Mouse (Mus musculus) cerebellum, adult 11-12 months (tissue): Measurements from ENCODE around the gene Top2a.

Experiments used
- DNase-seq: peaks from one replicate; pipeline ENCODE4 v3.0.0; 2022

The Top2a gene

DNA sequence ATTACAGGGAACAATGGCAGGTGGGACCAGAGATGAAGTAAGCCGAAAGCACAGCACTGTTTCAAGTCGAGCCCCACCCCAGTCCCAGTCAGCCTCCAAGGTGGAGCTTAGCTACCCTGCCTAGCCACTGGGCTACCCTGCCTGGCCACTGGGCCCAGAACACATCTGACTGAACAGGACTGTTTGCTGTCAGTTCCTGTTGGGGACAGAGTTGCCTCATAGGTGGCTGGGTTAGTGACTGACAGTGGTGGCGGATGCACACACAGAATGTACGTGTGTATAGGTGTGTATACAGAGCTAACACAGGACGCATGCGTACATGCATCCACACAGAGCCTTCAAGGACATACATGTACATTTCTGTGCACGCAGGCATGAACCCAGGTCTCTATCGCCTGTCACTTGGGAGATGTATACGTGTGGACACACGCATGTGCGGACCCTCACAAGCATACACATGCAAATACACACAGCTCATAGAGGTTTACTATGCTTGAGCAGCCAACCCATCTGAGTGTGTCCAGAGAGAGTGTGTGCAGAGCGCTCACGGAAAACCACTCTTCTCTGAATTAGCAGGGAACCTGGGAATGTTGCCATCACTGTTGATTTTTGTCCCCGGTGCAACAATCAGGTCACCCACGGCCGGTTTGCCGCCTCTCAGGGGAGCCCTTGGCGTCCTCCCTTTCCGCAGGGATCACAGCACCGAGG lies 42.5 kb downstream of the Top2a start:
- peak; percentile 35 for DNase-seq

GRCm38 (mm10) chr11:98979356-98979755 lies 44.6 kb downstream of the Top2a start:
- DNase-seq, result no peak

- DNase-seq, result no peak
These were observed 45.4 kb downstream of the Top2a start for GRCm38 (mm10) chr11:98978526-98979148.

DNA sequence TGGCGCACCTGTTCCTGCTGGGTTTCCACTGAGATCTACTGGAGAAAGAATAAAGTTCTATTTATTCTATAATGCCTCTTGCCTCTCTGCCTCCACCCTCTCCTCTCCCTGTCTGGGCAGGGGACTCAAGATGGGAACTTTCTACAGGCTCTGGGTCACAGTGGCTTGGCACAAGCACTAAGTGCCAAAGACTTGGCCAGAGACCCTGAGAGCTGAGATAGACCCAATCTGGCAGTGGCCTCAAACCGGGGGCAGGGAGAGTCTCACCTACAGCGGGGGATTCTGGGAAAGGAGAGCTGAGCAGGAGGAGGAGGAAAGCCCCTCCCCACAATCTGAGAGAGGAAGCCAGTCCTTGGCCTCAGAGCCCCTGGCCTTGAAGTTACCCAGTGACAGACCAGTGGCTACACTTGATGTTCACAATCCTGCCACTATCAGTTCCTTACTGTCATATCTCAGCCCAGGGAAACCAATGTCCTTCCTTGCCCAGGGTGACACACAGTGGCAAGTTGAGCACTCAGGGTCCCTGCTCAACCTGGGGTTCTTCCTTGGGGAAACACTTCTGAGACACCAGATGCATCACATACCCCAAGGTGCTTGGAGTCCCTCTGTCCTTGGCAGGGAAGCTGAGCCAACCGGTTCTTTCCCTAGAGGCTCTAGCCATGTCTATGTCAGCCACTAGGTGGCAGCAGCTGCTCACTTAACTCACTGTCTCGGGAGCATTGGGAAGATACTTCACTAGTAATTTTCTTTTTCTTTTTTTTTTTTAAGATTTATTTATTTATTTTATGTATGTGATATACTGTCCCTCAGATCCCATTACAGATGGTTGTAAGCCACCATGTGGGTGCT lies 48.9 kb downstream of the Top2a start:
- DNase-seq, result peak; percentile 76

DNA sequence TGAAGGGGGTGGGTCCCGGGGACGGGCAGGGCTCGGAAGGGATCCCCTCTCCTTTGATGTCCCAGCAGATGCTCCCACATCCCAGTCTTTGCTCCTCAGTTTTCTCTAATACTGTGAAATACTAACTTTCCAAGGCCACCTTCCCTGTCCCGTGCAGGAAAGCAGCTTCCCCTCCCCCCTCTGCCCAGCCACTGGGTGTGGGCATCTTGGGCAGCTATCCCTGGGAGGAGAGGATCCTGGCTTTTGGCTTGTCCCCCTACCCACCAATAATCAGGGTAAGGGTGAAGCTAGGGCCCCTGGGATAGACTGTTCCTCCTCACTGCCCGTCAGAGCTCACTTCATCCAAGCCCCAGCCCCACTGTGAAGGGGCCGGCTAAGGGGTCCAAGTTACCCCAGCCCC lies 49.8 kb downstream of the Top2a start:
- DNase-seq, result no peak

- peak; percentile 53 for DNase-seq
These were observed 50.4 kb downstream of the Top2a start for GRCm38 (mm10) chr11:98973584-98973983.

GRCm38 (mm10) chr11:98972801-98973360 lies 51.1 kb downstream of the Top2a start:
- peak; percentile 36 for DNase-seq

GRCm38 (mm10) chr11:98972215-98972614 lies 51.8 kb downstream of the Top2a start:
- DNase-seq, result peak; percentile 83

- DNase-seq, result peak; percentile 78
These were observed 52.5 kb downstream of the Top2a start for GRCm38 (mm10) chr11:98971316-98972031.

- peak; percentile 44 for DNase-seq
These were observed 53.6 kb downstream of the Top2a start for GRCm38 (mm10) chr11:98970191-98970925.

DNA sequence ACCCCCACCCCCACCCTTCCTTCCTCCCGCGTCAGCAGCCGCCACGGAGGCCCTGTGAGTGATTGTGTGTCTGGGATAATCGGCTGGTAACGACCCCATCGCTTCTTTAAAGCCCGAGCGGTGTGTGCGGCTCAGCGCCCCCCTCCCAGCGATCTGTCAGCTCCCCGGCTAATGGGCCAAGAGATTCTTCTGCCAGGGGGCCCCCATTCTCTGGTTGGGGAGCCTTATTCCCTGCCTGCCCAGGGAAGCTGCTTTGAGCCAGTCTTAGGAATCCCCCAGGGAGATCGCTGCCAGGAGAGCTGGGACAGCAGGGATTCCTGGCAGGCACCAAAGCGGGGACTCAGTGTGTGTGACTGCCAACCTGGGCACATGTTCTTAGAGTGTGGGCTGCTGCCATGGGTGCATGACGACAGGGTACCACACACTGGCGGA lies 54.5 kb downstream of the Top2a start:
- DNase-seq, result peak; percentile 54

GRCm38 (mm10) chr11:98968716-98969495 lies 55.1 kb downstream of the Top2a start:
- no peak for DNase-seq

DNA sequence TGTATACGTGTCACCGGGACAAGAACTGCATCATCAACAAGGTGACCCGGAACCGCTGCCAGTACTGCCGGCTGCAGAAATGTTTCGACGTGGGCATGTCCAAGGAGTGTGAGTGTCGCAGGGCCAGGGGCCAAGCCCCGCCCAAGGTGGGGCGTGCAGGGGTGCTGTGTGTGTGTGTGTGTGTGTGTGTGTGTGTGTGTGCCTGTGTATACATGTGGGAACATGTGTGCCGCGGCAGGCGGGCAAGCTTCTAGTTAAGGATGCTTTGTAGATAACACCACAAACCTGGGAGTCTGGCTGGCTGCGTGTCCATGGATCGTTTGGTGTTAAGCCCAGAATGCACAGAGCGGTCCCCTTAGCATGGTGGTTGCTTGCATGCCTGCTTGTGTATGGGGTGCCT lies 55.9 kb downstream of the Top2a start:
- peak; percentile 50 for DNase-seq

- DNase-seq, result peak; percentile 85
These were observed 57.4 kb downstream of the Top2a start for GRCm38 (mm10) chr11:98966499-98967141.

- DNase-seq, result peak; percentile 49
These were observed 58.4 kb downstream of the Top2a start for GRCm38 (mm10) chr11:98965416-98966077.

DNA sequence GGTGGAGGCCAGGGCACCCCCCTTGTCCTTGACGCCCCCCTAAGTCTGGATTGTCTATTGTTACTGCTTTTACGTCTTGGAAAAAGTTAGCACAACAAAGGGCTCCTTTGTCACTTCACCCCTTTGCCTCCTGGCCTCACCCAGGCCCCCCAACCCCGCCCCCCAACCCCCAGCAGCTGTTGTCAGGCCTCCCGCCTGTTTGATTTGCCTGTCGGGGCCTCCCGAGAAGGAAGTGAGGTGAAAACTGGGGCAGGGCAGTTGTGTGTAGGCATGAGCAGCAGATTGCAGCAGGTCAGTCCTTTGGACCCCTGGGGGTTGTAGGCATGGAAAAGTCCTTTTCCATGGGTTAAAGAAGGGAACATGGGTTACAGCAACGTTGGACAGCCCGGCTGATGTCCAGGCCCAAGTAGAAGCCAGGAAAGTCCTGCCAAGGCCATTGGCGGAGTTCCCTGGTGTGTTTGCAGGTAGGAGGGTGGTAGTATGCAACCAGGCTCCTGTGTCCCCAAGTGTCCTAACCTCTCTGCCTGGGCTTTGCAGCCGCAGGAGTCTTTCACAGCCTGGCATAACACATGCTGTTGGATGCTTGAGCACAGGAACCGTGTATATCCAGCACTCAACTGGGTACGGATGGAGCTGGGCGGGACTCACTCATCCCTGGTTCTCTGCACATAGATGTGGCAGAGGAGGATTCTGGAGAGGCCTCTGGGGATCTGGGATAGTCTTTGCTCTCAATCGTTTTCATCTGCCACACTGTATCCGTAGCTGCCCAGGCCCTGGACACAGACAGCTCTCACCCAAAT lies 59.2 kb downstream of the Top2a start:
- DNase-seq, result peak; percentile 70

- peak; percentile 38 for DNase-seq
These were observed 59.8 kb downstream of the Top2a start for GRCm38 (mm10) chr11:98964201-98964615.

- peak; percentile 66 for DNase-seq
These were observed 60.6 kb downstream of the Top2a start for GRCm38 (mm10) chr11:98963191-98964021.
